Mouse (Mus musculus) ES-E14 (cell line): ENCODE data around the gene Zfp541.

Experiments used
- CHD2 ChIP-seq: IDR thresholded peaks from 2 replicates; pipeline ENCODE4 v1.6.1; 2014; ENCODE audit warnings: mild to moderate bottlenecking, low read depth, low read length, inconsistent platforms
- ZC3H11A ChIP-seq: IDR thresholded peaks from 2 replicates; pipeline ENCODE4 v1.6.1; 2012; ENCODE audit warnings: low read depth, mild to moderate bottlenecking, inconsistent platforms, low read length, borderline replicate concordance
- ZNF384 ChIP-seq: IDR thresholded peaks from 2 replicates; pipeline ENCODE4 v1.6.1; 2012; ENCODE audit warnings: low read depth, low read length, inconsistent platforms

GRCm38 (mm10) chr7:16014521-16015175 is 47.0 kb upstream of the Zfp541 start:
- TF ChIP-seq ZC3H11A: no peak
- TF ChIP-seq ZNF384: no peak
- TF ChIP-seq CHD2: no peak
